Mouse (Mus musculus) neural tube, embryonic 11.5 days (tissue): Measurements from ENCODE around the gene Plcxd1. TPM values are rescaled to one million over a fixed set of nuclear protein-coding genes. Genes with fewer than 3 reads are reported as not detected.

ENCODE experiments used
- polyA plus RNA-seq: library from polyadenylated mRNA; unstranded; fragments of >200 nt; fragmentation: Nextera tagmentation; extraction: Ambion mirVana; gene quantifications from 2 replicates; pipeline ENCODE4 v1.2.1, GENCODE M21; 2014

Gene Plcxd1
- polyA plus RNA-seq, 1 experiment from 2014 or later: 0.73 TPM

Other genes with a start within 250 kb of the Plcxd1 start
- gene Gm15446, start 176.6 kb upstream of the Plcxd1 start, polyA plus RNA-seq: 0.57 and 0.76 TPM in 2 replicates
- gene Zfp932, start 103.4 kb upstream of the Plcxd1 start, polyA plus RNA-seq: 22.6 and 23.2 TPM in 2 replicates
- 8.2 and 9.5 TPM in 2 replicates for gene Gm17655, start 27.5 kb upstream of the Plcxd1 start, polyA plus RNA-seq
- gene Gm35315, start 5.5 kb upstream of the Plcxd1 start, polyA plus RNA-seq: 0.62 and 0.82 TPM in 2 replicates
- 31.7 and 32.7 TPM in 2 replicates for gene Gtpbp6, start 8.2 kb downstream of the Plcxd1 start, polyA plus RNA-seq
- gene Zfp605, start 10.1 kb downstream of the Plcxd1 start, polyA plus RNA-seq: 5.0 and 6.8 TPM in 2 replicates
- 83.9 and 95.0 TPM in 2 replicates for gene Chfr, start 35.9 kb downstream of the Plcxd1 start, polyA plus RNA-seq
- 23.2 and 24.0 TPM in 2 replicates for gene Golga3, start 76.7 kb downstream of the Plcxd1 start, polyA plus RNA-seq
- 35.5 and 39.9 TPM in 2 replicates for gene Ankle2, start 131.0 kb downstream of the Plcxd1 start, polyA plus RNA-seq
- gene Pgam5, start 169.9 kb downstream of the Plcxd1 start, polyA plus RNA-seq: 95.2 and 106 TPM in 2 replicates
- 9.5 and 11.6 TPM in 2 replicates for gene Pxmp2, start 186.2 kb downstream of the Plcxd1 start, polyA plus RNA-seq
- gene Pole, start 186.3 kb downstream of the Plcxd1 start, polyA plus RNA-seq: 36.4 and 40.1 TPM in 2 replicates
- 0.59 and 1.4 TPM in 2 replicates for gene P2rx2, start 243.2 kb downstream of the Plcxd1 start, polyA plus RNA-seq
- gene Lrcol1, start 244.8 kb downstream of the Plcxd1 start, polyA plus RNA-seq: not detected in 2 replicates